ENCODE assay signal across 8 mouse cellular contexts in the genomic region with DNA sequence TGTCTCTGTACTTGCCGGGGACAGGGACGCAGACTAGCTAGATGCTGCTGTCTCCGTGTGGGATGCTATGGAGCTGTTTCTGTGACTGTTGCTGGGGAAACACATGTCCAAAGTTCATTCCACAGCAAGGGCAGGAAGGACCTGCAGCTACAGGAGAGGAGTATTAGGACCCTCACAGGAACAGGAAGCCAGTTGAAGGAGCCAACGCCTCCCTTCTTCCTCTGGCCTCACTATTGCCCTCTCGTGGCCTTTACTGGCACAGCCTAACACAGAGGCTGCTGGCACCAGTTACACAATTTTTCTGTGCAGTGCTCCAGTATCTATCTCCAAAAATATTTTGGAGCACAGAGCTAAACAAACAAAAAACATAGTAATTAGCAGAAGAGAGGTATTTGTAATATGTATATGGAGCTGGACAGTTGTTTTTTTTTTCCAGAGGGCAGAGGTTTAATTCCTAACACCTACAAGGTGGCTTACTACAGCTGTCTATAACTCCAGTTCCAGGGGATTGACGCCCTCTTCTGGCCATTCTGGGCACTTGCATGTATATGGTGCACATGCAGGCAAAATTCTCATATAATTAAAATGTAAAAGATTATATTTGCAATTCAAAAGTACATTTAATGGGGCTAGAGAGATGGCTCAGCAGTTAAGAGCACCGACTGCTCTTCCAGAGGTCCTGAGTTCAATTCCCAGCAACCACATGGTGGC. TPM values are rescaled to one million over a fixed set of nuclear protein-coding genes. Genes with fewer than 3 reads are reported as not detected.
A peak's percentile ranks its signal among the peaks of the same experiment; 100 is the strongest.
DNase-seq lines count a peak whose midpoint lies in the region; ATAC-seq and TF ChIP-seq lines count a peak whose summit lies in the region.

TSS of gene Zdhhc18 (minus strand) at position 166 of the 711 bp plus-strand sequence.

- no peaks in the 10 kb centered on the region for H3K27me3 ChIP-seq in heart, embryonic 10.5 days (ENCODE audit: insufficient read depth, poor library complexity, severe bottlenecking)
- H3K27me3 ChIP-seq in kidney, embryonic 14.5 days (ENCODE audit: control insufficient read depth, insufficient read depth, low read length) = no peaks in the 10 kb centered on the region
- H3K27me3 ChIP-seq in liver, embryonic 11.5 days (replicated peaks; ENCODE audit: control insufficient read depth, insufficient read depth, low read length) = no peaks in the 10 kb centered on the region
- no peaks in the 10 kb centered on the region for H3K27me3 ChIP-seq in stomach, embryonic 16.5 days (ENCODE audit: control insufficient read depth, insufficient read depth, low read length)

- H3K4me1 ChIP-seq in bone marrow macrophage, adult 2 months (ENCODE audit: control insufficient read depth, insufficient read depth, low read length) = peaks cover 4% of the 10 kb centered on the region
- no peaks in the 10 kb centered on the region for H3K4me1 ChIP-seq in embryonic fibroblast, embryonic 13.5 days (ENCODE audit: control insufficient read depth, insufficient read depth, low read length)
- H3K4me1 ChIP-seq in heart, embryonic 10.5 days = peaks cover 3% of the 10 kb centered on the region; the same call in 1 of the 2 replicates
- peaks cover 4% of the 10 kb centered on the region; the same call in 1 of the 2 replicates for H3K4me1 ChIP-seq in kidney, embryonic 14.5 days (ENCODE audit: control insufficient read depth, insufficient read depth, low read length)
- H3K4me1 ChIP-seq in liver, embryonic 11.5 days (replicated peaks; ENCODE audit: control insufficient read depth, insufficient read depth, low read length) = peaks cover 4% of the 10 kb centered on the region
- H3K4me1 ChIP-seq in stomach, embryonic 16.5 days (ENCODE audit: control insufficient read depth, insufficient read depth, low read length) = peaks cover 4% of the 10 kb centered on the region

- TF ChIP-seq CTCF in bone marrow macrophage, adult 2 months (IDR thresholded peaks at IDR 0.05; ENCODE audit: low read depth, low read length) = peak; percentile 63
- peak; percentile 61; the same call in 1 of the 2 replicates for TF ChIP-seq CTCF in embryonic fibroblast, embryonic 13.5 days (IDR thresholded peaks at IDR 0.05; ENCODE audit: borderline replicate concordance, insufficient read depth, low read length)

- 0 out of 2 replicates have a peak, but pooled peaks have one; percentile 8 for TF ChIP-seq POLR2A in bone marrow macrophage, adult 2 months (IDR thresholded peaks at IDR 0.05; ENCODE audit: borderline replicate concordance, low read depth, low read length)
- TF ChIP-seq POLR2A in embryonic fibroblast, embryonic 13.5 days (IDR thresholded peaks at IDR 0.05; ENCODE audit: low read depth, low read length) = peak; percentile 47; the same call in 1 of the 2 replicates

- H3K4me2 ChIP-seq in kidney, embryonic 14.5 days (replicated peaks; ENCODE audit: low read depth, low read length) = peak within 1 kb of the TSS; percentile 22; the same call in 1 of the 2 replicates
- H3K4me2 ChIP-seq in liver, embryonic 11.5 days = peak within 1 kb of the TSS; percentile 67
- H3K4me2 ChIP-seq in stomach, embryonic 16.5 days (ENCODE audit: low read depth, low read length) = peak within 1 kb of the TSS; percentile 37

- peak; percentile 76 to 91 for DNase-seq in CD8-positive naive resting alpha-beta T cell, adult 2 months (ENCODE audit: low read depth in 2 of 2, low spot score in 2 of 2)
- no peak for DNase-seq in heart, embryonic 10.5 days (ENCODE audit: low spot score)
- DNase-seq in liver, embryonic 11.5 days (ENCODE audit: low spot score) = peak; percentile 67

- peak; percentile 67; the same call in 1 of the 2 replicates for ATAC-seq in kidney, embryonic 14.5 days (ENCODE audit: low FRiP score, low TSS enrichment)
- peak; percentile 85 for ATAC-seq in liver, embryonic 11.5 days (replicated peaks; ENCODE audit: low FRiP score)
- ATAC-seq in monocyte, adult 5-6 weeks (replicated peaks; ENCODE audit: insufficient number of reproducible peaks, low FRiP score, low TSS enrichment, poor library complexity, severe bottlenecking) = peak; percentile 96
- peak; percentile 59 for ATAC-seq in stomach, embryonic 16.5 days (ENCODE audit: insufficient read depth, low FRiP score)

- no peaks in the 10 kb centered on the region for H3K36me3 ChIP-seq in heart, embryonic 10.5 days
- no peaks in the 10 kb centered on the region for H3K36me3 ChIP-seq in kidney, embryonic 14.5 days (ENCODE audit: control insufficient read depth, insufficient read depth, low read length)
- no peaks in the 10 kb centered on the region for H3K36me3 ChIP-seq in liver, embryonic 11.5 days (ENCODE audit: control insufficient read depth, insufficient read depth, low read length)
- H3K36me3 ChIP-seq in stomach, embryonic 16.5 days (ENCODE audit: control insufficient read depth, insufficient read depth, low read length) = no peaks in the 10 kb centered on the region

- H3K27ac ChIP-seq in bone marrow macrophage, adult 2 months (ENCODE audit: insufficient read depth, low read depth, low read length) = peak within 1 kb of the TSS; percentile 55
- H3K27ac ChIP-seq in embryonic fibroblast, embryonic 13.5 days (ENCODE audit: insufficient read depth, low read length) = no peak within 1 kb of the TSS
- peak within 1 kb of the TSS; percentile 72; the same call in 1 of the 2 replicates for H3K27ac ChIP-seq in heart, embryonic 10.5 days
- H3K27ac ChIP-seq in kidney, embryonic 14.5 days (ENCODE audit: low read depth, low read length) = 0 out of 2 replicates have a peak within 1 kb of the TSS, but pooled peaks have one; percentile 51
- H3K27ac ChIP-seq in liver, embryonic 11.5 days (ENCODE audit: low read depth, low read length) = no peak within 1 kb of the TSS; the same call in 1 of the 2 replicates
- peak within 1 kb of the TSS; percentile 47 for H3K27ac ChIP-seq in stomach, embryonic 16.5 days (ENCODE audit: low read length)

- peak within 1 kb of the TSS; percentile 92 for H3K4me3 ChIP-seq in bone marrow macrophage, adult 2 months (ENCODE audit: insufficient read depth, low read length)
- H3K4me3 ChIP-seq in embryonic fibroblast, embryonic 13.5 days (ENCODE audit: insufficient read depth, low read length) = no peak within 1 kb of the TSS
- peak within 1 kb of the TSS; percentile 45 for H3K4me3 ChIP-seq in heart, embryonic 10.5 days
- H3K4me3 ChIP-seq in kidney, embryonic 14.5 days (ENCODE audit: low read length) = peak within 1 kb of the TSS; percentile 10; the same call in 1 of the 2 replicates
- H3K4me3 ChIP-seq in liver, embryonic 11.5 days (ENCODE audit: low read depth, low read length) = peak within 1 kb of the TSS; percentile 47
- H3K4me3 ChIP-seq in stomach, embryonic 16.5 days (replicated peaks; ENCODE audit: low read length) = peak within 1 kb of the TSS; percentile 26

- 0 out of 2 replicates have a peak, but pooled peaks cover 2% of the 10 kb centered on the region for H3K9me3 ChIP-seq in heart, embryonic 10.5 days
- peaks cover 3% of the 10 kb centered on the region; the same call in 1 of the 2 replicates for H3K9me3 ChIP-seq in kidney, embryonic 14.5 days (ENCODE audit: control insufficient read depth, low read length)
- no peaks in the 10 kb centered on the region for H3K9me3 ChIP-seq in liver, embryonic 11.5 days (ENCODE audit: control insufficient read depth, low read length)
- no peaks in the 10 kb centered on the region for H3K9me3 ChIP-seq in stomach, embryonic 16.5 days (replicated peaks; ENCODE audit: control insufficient read depth, low read length)

- H3K9ac ChIP-seq in kidney, embryonic 14.5 days (ENCODE audit: low read depth, low read length) = no peak within 1 kb of the TSS
- H3K9ac ChIP-seq in liver, embryonic 11.5 days (ENCODE audit: low read depth, low read length) = peak within 1 kb of the TSS; percentile 60; the same call in 1 of the 2 replicates
- H3K9ac ChIP-seq in stomach, embryonic 16.5 days (ENCODE audit: low read length) = 0 out of 2 replicates have a peak within 1 kb of the TSS, but pooled peaks have one; percentile 54

- WGBS in heart, embryonic 10.5 days = 41% methylated on average over 7 of the region's 7 CpGs
- WGBS in kidney, embryonic 14.5 days = 41% methylated on average over 7 of the region's 7 CpGs
- WGBS in liver, embryonic 11.5 days = 32% methylated on average over 7 of the region's 7 CpGs
- 36% methylated on average over 7 of the region's 7 CpGs for WGBS in stomach, embryonic 16.5 days

RNA-seq across cellular contexts. Expression of gene Zdhhc18, which starts in this region (rescaled TPM):
- polyA plus RNA-seq in bone marrow macrophage, adult 2 months (2012; ENCODE audit: insufficient read depth, insufficient read length, missing spikeins) = 19.4 and 27.4 TPM in 2 replicates
- polyA plus RNA-seq in embryonic fibroblast, embryonic 13.5 days (2011; ENCODE audit: insufficient read length, low read depth, missing spikeins) = 28.8 and 31.3 TPM in 2 replicates
- 1.6 and 2.9 TPM in 2 replicates for polyA plus RNA-seq in heart, embryonic 10.5 days (2016; fragmentation: Nextera tagmentation; extraction: Ambion mirVana)
- polyA plus RNA-seq in kidney, embryonic 14.5 days (2014; fragmentation: Nextera tagmentation; extraction: Ambion mirVana) = 3.0 and 4.2 TPM in 2 replicates
- polyA plus RNA-seq in liver, embryonic 11.5 days (2014; fragmentation: Nextera tagmentation; extraction: Ambion mirVana) = 2.1 and 3.1 TPM in 2 replicates
- 12.8 to 48.9 TPM (median 20.8 TPM) in 3 replicates for total RNA-seq in monocyte, adult 5-6 weeks (2017)
- 2.0 and 3.4 TPM in 2 replicates for polyA plus RNA-seq in stomach, embryonic 16.5 days (2015; fragmentation: Nextera tagmentation; extraction: Ambion mirVana)

Comparison
In these comparisons a context has a peak if more than half of its experiments do, and no peak if none do; other contexts are left out.
1. H3K27ac ChIP-seq: peak in bone marrow macrophage, adult 2 months (single experiment), heart, embryonic 10.5 days (single experiment), kidney, embryonic 14.5 days (single experiment) and stomach, embryonic 16.5 days (single experiment); none in embryonic fibroblast, embryonic 13.5 days (single experiment) and liver, embryonic 11.5 days (single experiment).
2. Peak in every context shown above with its lines, with median percentiles within 50 percentile points of each other: ATAC-seq and H3K4me2 ChIP-seq.